Mouse (Mus musculus): ENCODE measurements around the gene Iqschfp.

GRCm38 (mm10) chr3:68375100-68375508 lies 483.1 kb downstream of the Iqschfp start:
- no peak for TF ChIP-seq CTCF (IDR thresholded peaks at IDR 0.05; ENCODE audit: low read depth, low read length)
- TF ChIP-seq POLR2A (IDR thresholded peaks at IDR 0.05; ENCODE audit: extremely low read depth, insufficient read depth, low read length) = no peak
